Mouse (Mus musculus): Measurements from ENCODE around the gene Sympk.

Gene Sympk

DNA sequence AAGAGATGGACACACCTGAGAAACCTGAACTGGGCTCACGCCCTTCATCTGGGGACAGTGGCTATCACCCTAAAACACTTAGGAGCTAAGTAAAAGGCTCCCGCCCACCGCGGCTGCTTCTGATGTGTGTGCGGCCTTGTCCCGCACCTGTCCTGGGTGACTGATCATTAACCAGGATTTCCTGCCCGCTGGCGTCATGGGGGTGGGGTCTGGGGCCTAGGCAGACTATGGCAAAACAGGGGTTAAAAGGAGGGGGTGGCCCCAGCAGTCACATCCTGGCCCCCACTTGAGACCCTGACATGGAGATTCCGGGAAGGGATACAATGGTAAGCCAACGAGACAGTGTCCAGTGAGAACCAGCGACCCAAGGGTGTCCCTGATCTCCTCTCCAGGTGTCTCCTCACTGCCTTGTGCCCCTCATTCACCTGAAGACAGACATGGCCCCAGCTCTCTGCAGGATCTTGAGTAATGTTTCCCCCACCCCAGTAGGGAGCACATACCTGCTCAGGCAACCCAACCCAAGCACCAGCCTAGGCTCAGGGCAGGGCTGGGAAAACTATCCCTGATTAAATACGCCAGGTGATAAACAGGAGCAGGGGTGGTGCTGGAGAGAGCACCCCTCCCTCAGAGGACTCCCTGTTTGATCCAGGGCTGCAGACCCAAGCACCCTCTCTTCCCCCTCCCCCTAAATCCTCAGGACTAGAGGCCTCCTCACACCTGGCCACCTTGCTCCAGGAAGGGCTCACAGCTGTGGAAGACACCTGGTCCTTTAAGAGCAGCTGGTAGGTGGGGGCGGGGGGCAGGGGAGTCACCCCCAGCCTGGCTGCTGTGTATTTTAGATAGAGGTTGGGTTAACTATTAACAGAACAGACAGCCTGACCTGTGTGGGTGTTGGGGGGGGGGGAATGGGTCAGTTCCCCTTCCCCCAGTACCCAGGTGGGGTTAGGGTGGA is 16.9 kb upstream of the Sympk start:
- no peak for DNase-seq (ENCODE audit: low spot score in 2 of 2)

DNA sequence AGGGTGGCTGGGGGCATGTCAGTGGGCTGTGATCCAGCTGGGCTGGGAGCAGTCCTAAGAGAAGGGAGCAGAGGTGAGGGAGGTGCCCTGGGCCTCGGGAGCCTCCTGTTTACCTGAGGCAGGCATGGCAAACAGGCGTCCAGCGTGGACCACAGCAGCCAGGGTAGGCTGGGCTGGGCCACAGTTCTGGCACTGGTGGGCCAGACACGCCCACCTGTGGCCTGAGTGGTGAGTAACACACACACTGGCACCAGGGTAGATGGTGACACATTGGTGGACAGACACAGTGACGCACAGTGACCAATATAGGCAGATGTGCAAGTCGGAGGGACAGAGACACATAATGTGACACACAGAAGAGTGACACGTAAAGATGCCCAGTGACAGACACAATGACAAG is 13.6 kb upstream of the Sympk start:
- DNase-seq (ENCODE audit: low spot score in 2 of 2): no peak

DNA sequence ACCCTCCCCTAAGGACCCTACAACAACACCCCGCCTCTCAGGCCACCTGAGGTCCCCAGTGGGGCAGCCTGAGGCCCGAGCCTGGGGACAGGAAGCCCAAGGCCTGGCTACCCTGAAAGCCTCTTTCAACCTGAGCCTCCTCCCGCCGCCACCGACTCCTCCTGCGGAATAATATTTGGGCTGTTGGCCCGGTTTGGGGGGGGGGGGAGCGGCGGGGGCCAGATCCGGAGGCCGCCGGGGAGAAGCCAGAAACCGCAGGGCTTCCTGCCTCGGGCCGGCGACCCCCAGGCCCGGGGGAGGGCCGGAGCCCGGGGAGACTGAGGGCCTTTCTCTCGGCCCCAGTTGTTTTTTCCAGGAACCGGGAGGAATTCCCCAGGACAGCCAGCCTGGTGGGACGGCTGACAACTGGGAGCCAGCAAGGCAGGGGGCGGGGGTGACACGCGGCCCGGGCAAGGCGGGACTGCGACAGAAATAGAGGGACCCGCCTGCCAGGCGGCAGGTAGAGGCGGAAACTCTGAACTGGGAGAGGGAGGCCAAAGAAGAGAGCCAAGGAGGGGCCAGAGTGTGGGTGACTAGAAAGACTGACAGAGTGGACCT is 12.1 kb upstream of the Sympk start:
- no peak for DNase-seq (ENCODE audit: low spot score in 2 of 2)

DNA sequence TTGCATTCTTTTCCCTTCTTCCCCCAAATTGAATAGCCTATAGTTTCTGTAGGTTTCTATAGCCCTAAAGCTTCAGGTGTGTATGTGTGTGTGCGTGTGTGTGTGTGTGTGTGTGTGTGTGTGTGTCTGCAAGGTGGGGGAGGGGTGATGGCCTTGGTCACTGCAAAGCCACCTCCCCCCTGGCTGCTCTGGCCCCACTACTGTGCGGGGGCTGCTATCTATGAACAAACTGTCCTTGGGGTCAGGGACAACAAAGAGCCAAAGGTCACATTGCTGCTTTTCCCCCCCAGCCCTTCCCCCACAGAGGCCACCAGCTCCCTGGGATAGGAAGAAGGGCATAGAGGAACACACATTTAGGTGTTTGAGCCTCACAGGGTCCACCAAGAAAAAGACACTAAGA is 11.3 kb upstream of the Sympk start:
- DNase-seq (ENCODE audit: low spot score in 2 of 2): no peak

DNA sequence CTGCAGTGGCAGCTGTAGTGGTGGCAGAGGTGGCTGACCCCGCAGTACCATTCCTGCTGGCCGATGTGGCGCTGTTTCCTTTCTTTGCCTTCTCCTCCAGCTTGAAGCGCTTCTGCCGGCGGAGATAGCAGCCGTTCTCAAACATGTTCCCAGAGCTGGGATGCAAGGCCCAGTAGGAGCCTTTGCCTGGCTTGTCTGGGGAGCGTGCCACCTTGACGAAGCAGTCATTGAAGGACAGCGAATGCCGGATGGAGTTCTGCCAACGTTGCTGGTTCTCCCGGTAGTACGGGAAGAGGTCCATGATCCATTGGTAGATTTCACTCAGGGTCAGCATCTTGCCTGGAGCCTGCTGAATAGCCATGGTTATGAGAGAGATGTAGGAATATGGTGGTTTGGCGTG is 9.7 kb upstream of the Sympk start:
- DNase-seq (ENCODE audit: low spot score in 2 of 2): no peak

DNA sequence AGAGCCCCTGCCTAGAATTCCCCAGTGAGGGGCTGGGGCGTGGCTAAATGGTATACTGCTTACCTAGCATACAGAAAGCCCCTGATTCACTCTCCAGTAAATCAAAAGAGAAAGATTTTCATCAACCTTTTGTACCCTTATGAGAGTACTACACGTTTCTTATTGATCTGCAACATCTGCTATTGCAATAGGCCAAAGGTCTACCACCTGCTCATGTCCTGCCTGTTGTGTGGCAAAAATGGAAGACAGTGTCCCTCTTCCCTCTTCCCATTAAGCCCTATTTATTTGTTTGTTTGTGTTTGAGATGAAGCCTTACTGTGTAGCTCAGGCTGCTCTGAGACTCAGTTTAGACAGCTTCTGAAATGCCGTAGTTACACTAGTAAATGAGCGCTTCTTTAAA is 8.1 kb upstream of the Sympk start:
- no peak for DNase-seq (ENCODE audit: low spot score in 2 of 2)

DNA sequence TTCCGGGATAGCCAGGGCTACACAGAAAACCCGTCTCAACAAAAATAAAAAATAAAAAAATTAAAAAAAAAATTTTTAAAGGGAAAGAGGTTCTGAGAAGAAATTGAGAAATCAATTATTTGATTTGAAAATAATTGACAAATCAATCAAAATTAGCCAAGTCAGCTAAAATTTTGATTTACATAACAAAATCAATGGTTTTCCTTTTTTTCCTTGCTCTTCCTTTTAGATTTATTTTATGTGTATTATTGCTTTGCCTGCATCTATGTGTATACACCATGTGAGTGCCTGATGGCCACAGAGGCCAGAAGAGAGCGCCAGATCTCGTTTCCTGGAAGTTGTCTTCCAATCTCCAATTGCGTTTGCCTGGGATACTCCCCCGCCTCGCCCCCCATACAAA is 6.3 kb upstream of the Sympk start:
- DNase-seq (ENCODE audit: low spot score in 2 of 2): no peak

DNA sequence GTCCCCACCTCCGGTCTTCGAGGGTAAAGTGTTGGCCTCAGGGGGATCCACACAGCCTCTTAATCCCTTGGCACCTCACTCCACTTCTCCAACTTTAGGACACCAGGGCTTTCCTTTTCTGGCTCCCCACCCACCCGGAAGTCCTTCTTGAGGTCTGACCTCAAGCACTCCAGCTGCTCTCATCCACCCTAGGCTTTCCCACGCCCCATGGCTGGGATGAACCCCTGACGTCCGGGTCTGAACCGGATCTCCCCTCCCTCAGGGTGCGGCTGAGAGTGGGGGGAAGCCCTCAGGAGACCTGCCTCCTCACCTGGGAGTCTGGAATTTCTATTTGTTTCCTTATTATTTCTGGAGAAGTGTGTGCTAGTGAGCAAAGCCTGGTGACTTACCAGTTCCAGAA is 3.1 kb upstream of the Sympk start:
- no peak for DNase-seq (ENCODE audit: low spot score in 2 of 2)

DNA sequence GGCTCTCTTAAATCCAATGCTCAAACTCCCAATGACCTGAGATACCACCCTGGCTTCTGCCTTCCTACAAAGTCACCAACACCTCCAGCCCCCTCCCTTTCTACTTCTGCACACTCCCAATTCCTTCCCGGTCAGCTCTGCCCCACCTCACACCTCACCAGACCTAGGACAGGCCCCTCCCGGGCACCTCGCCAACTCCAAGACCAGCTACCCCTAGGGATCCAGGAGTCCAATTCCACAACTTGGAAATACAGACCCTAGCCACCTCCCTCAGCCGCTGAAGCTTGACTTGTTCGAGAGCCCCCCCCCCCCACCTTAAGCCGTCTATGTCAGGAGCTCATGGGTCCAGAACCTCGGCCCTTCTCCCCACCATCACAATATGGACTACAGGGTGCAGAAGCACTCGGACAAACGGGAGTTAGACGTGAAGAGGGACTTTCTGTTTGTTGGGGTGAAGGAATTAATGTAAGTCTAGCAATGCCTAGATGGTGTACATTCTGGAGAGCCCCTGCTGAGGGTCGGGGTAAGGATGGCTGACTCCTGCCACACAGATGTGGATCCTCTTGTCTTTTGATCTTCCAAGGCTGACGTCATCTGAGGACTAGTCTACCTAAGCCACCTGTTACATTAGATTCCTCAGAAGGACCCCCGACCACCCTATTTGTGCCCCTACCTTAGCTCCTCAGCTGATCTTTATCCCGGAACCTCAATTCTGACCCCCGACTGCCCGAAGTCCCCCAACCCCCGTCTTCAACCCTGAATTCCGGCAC is 1.8 kb upstream of the Sympk start:
- DNase-seq (ENCODE audit: low spot score in 2 of 2): no peak

DNA sequence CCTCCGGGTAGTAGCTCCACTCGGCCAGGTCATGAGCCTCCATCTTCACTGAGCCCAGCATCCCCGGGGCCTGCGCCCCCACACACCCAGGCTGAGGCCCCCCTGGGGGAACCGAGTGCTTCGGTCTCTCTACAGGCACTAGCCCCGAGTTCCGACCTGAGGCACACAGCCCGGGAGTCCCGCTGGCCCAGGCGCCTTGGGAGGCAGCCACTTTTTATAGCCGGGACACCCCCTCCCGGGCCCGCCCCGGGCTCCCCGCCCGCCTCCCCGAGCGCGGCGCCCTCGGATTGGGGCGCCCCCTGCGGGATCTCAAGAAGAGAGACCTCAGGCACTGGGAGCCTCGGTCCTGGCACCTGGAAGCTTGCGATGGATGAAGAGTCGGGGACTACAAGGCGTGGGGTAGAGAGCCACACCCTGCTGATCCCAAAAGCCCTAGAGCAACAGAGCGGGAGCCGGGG is 791 bp upstream of the Sympk start, which contains the start of gene Foxa3:
Foxa3 (minus strand) TSS at position 182 of the 458 bp plus-strand sequence.
- no peak for DNase-seq (ENCODE audit: low spot score in 2 of 2)

DNA sequence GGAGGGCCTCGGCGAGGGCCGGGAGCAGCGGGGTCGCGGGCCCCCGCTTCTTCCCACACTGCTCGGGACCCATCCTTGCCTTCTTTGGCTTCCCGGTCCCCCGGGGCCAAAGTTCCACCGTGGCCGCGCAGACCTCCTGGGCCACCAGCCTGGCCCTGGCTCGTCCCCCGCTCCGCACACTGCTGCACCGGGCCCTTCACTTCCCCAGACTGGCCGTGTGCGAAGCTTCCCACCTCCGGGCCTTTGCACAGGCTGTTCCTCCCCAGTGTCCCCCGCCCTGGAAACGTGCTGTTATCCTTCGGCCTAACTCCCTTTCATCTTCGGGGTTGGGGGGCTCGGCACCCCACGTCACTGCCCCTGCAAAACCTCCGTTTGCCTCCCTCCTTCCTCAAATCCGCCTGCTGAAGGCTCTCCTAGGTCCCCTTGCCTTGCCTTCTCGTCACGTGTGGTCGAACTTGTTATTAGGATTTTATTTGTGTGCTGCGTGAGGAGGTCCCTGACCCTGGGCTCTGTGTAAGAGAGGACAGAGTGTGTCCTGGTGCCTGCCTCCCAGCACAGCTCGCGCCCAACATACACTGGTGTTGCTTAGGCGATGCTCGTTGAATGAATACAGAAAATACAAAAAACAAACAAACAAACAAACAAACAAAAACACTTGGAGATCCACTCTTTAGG is 541 bp downstream of the Sympk start:
- DNase-seq (ENCODE audit: low spot score in 2 of 2): no peak

DNA sequence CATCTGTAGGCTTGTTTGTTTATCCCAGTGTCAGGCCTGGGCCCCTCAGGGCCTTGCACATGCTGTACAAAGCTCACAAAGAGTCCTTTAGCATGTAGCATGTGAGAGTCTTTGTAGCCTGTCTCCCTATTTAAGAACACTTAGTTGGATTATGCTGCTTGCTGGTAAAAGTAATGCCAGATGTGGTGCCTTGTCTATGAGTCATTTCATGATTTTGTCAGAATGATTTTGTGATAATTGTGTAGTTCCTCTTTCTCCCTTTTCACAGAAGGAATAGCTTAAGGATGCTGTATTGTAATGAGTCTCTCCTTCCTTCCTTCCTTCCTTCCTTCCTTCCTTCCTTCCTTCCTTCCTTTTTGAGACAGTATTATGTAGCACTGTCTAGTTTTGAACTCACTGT is 3.9 kb downstream of the Sympk start:
- DNase-seq (ENCODE audit: low spot score in 2 of 2): no peak

DNA sequence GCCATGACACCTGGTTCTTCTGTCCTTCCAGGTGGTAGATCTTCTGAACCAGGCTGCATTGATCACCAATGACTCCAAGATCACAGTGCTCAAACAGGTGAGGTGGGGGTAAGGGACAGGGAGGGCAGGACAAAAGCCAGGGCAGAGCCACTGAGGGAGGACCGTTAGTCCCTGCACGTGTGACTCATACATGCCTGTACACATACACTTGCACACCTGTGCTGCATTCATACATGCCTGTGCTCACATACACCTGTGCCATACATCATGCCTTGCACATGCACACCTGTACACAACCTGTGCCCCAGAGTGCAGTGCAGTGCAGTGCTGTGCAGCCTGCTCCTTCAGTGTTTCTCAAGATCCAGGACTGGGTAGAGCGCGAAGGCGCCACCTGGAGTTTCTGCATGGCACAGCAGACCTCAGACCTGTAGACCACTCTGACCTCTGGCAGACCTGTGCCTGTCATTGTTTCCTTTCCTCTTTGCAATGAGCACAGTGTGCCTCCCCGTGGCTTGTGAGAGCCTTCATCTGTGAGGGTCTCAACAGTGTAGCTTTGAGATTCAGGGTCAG is 5.0 kb downstream of the Sympk start:
- DNase-seq (ENCODE audit: low spot score in 2 of 2): peak in 1 of 2 experiments; percentile 63

DNA sequence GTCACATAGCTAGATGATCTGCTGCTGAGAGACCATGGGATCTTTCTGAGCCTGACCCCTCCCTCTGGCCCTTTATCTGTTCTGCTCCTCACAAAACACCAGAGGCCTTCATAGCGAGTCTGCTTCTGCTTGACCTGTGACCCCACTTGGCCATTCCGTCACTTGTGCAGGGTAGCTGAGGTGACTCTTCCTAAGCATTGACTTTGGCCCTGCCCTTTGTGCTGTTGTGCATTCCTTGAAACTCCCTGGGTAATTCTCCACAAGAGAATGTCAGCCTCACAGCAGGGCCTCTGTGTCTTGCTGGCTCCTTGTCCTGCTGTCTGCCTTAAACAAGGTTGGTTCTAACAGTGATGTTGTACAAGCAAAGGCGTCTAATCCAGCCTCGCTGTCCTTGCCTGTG is 7.5 kb downstream of the Sympk start:
- DNase-seq (ENCODE audit: low spot score in 2 of 2): no peak

DNA sequence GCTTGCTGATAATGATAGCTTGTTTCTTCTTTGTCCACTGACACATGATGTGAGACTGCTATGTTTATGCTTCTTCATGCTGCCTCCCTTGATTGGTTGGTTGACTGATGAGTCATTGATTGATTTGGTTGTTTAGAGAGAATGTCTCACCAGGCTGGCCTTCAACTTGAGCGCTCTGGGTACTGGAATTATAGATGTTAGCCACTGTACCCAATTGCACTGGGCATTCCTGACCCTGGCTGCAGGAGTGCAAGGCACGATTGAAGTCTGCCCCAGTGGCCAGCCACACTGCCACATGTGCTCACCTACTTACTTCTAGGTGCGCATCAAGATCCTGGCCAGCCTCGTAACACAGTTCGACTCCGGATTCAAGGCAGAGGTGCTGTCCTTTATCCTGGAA is 20.4 kb downstream of the Sympk start:
- no peak for DNase-seq (ENCODE audit: low spot score in 2 of 2)

DNA sequence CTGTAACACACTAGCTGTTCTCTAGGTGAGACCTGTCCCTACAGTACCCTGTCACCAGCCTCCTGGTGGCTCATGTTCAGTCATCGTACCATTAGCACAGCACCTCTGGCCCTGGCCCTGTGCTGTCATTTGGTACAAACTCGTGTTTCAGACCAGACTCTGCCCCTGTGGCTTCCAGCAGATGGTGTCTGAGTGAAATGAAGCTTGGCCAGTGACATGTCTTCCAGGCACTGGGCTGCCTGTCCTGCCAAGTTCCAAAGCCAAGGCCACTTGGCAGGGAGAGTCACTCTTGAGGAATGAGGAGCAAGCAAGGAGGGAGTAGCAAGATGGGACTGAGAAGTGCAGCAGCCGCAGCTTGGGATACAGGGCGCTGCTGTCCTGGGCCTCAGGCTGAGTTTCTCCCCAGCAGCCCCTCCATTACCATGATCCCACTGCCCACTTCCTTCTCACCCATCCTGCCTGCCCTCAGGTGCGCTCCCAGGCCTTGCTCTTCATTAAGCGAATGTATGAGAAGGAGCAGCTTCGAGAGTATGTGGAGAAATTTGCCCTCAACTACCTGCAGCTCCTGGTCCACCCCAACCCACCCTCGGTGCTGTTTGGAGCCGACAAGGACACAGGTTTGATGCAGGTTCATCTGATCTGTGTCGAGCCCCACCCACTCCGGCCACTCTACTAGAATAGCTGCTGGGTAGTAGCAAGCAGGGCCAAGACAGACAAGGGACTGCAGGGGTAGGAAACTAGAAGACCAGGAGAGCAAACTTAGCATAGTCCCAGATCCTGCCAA is 22.3 kb downstream of the Sympk start:
- DNase-seq (ENCODE audit: low spot score in 2 of 2): peak in 1 of 2 experiments; percentile 42

DNA sequence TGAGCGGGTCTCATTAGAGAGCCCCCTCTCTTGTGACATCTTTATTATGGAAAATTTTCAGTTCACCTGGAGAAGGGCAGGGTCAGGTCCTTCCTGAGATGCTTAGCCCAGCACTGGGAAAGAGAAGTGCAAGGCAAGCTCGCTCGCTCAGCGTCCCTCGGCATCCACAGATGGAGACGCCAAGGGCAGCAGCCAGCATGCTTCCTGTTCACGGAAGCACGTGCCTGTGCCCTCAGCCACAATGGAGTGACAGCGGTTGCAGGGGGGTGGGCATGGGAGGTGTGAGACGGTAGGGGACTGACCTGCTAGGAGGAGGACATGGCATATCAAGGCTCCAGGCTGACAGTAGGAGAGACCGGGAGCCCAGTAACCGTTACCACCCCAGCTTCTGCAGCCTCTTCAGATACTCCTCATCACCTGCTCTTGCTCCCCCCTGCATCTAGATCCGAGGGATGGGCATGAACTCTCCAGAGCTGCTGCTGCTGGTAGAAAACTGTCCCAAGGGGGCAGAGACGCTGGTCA is 23.9 kb downstream of the Sympk start:
- no peak for DNase-seq (ENCODE audit: low spot score in 2 of 2)

DNA sequence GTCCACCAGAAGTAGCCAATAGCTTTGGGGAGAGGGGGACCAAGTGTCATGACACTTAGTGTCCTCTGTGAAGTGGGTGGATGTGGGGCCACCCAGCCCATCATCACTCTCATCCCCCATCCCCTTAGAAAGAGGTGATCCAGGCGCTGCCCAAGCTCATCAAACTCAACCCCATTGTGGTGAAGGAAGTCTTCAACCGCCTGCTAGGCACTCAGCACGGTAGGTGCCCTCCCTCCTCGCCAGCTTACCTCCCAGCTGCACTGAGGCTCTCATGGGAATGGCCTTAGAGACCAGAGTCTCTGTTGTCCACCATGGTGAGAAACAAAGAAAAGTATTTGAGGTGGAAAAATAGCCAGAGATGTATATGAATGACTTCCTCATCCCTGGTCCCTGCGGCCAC is 25.1 kb downstream of the Sympk start:
- DNase-seq (ENCODE audit: low spot score in 2 of 2): no peak

DNA sequence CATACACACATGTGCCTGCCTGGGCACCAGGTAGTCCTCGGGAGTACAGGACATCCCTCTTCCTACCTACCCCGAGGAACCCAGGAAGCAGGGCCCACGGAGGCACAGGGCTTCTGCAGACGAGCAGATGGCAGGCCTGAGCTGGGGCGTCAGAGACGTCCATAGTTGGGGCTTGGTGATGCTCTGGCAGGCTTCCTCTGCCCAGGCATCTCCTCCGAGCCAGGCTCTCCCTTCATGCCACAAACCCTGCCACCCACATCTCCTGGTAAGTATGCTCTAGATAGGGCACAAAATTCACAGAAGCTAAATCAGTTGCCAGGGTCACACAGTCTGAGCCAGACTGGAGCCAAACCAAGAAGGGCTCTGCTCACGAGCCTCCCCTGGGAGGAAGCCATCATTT is 26.0 kb downstream of the Sympk start:
- no peak for DNase-seq (ENCODE audit: low spot score in 2 of 2)

DNA sequence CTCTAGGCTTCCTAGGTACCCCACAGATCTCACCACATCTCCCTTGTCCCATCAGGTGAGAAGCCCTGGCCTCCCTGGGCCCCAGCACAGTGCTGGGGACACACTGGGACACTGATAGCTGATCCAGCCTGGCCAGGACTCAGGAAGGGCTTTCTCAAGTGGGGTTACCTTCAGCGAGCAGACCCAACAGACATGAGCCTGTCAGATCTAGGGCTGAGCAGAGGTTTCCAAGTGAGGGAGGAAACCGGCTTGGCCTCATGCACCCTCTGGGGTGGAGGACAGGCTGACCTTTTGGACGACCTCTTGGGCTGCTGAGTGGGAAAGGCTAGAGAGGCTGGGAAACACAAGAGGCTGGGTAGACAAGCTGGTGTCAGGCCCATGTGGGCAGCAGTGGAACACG is 27.0 kb downstream of the Sympk start:
- no peak for DNase-seq (ENCODE audit: low spot score in 2 of 2)
